Mouse (Mus musculus): Measurements from ENCODE around the gene Cep250.

Cep250 gene

DNA sequence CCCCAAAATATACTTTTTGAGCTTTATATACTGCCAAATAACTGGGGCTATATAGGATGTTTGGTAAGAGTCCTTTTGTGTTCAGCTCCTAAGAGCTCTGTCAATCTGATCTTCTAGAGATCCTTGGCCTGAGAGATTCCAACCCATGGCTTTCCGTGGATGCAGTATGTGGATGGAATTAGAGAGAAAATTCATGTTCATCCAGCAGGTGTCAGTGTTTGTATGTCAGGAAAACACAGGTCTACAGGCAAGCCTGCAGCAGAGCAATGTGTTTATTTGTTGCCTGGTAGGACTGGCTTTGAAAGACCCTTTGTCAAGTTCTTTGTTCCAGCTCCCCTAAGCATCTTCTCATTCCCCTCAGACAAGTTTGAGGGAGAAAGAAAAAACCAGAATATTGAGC lies 6.7 kb downstream of the Cep250 start:
- DNase-seq (ENCODE audit: low spot score), result no peak

- DNase-seq (ENCODE audit: low spot score), result no peak
Measured at GRCm38 (mm10) chr2:155973348-155973747, 17.1 kb downstream of the Cep250 start.

DNA sequence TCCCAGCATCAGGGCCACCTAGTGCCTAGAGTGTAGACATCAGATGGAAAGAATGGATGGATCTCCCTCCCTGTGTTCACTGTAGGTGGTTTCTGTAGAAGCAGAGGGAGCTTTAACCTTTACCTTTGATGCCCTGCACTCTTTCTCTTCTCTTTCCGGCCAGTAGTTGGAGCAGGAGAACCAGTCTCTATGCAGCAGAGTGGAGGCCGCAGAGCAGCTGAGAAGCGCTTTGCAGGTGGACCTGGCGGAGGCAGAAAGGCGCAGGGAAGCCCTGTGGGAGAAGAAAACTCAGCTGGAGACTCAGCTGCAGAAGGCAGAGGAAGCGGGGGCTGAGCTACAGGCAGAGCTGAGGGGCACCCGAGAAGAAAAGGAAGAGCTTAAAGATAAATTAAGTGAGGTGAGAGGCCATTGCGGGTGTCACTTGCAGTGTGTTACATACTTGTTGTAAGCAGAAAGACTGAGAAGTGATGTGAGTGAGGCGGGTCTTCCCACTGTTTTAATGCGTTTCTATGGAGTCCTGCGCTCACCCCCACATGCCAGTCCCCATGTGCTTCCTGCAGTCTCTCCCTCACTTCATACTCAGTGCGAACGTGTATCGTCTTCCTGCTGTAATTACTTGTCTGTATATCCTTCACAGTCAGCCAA lies 18.0 kb downstream of the Cep250 start:
- DNase-seq (ENCODE audit: low spot score), result no peak

DNA sequence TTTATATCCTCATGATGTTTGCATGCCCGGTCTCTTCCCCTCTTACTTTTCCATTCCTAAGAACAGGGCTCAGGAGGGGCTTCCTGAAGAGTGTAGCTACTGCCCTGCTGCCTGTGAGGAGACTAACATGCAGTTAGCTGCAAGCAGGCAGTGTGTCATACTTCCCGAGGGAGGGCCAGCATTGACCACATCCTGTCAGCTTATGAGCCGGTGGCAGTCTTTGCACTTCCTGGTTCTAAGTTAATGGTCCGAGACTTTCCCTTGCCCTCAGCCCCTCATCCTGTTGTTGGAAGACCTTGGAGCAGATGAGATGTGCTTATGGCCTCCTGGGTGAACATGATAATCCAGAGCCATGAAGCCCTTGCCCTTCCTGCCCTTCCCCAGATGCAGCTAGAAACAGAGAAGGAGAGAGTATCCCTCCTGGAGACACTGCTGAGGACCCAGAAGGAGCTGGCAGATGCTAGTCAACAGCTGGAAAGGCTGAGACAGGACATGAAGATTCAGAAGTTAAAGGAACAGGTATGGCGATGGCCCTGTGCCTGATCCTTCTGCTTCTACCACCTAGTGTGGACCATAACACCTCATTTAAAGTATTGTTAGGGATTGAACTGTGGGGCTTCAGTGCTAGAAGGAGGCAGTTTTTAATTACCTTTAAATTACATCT lies 23.2 kb downstream of the Cep250 start:
- peak; percentile 82 for DNase-seq (ENCODE audit: low spot score)

DNA sequence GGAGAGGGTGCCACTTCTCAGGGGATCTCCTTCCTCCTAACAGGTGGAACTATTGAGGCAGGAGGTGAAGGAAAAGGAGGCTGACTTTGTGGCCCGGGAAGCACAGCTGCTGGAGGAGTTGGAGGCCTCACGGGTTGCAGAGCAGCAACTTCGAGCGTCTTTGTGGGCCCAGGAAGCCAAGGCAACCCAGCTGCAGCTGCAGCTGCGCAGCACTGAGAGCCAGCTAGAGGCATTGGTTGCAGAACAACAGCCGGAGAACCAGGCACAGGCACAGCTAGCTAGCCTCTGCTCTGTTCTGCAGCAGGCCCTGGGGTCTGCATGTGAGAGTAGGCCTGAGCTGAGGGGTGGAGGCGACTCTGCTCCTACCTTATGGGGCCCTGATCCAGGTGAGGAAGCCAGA lies 29.5 kb downstream of the Cep250 start:
- no peak for DNase-seq (ENCODE audit: low spot score)

GRCm38 (mm10) chr2:155987131-155987530 lies 30.9 kb downstream of the Cep250 start:
- DNase-seq (ENCODE audit: low spot score), result no peak

DNA sequence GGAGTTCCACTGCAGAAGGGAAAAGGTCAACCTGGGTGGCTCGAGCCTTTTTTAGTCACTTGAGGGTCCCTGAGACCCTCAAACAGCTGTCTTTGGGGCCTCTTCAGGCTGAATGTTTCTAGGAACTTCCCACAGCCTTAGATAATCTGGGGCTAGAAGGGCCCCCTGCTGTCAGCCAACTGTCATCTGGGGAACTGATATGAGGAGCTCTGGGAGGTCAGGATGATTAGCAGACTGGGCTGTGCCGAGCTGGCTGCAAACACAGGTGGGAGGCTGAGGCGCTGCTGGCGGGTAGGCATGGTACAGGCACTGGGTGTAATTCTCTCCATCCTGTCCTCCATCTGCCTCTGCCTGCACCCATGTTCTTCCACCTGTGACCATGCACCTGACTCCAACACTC lies 32.8 kb downstream of the Cep250 start:
- DNase-seq (ENCODE audit: low spot score), result no peak

DNA sequence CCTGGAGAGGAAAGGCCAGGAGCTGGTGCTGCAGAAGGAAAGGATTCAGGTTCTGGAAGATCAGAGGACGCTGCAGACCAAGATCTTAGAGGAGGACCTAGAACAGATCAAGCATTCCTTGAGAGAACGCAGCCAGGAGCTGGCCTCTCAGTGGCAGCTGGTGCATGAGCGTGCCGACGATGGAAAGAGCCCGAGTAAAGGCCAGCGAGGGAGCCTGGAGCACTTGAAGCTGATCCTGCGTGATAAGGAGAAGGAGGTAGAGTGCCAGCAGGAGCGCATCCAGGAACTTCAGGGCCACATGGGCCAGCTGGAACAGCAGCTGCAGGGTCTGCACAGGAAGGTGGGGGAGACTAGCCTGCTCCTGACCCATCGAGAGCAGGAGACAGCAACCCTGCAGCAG lies 34.9 kb downstream of the Cep250 start:
- DNase-seq (ENCODE audit: low spot score), result no peak

- no peak for DNase-seq (ENCODE audit: low spot score)
Measured at GRCm38 (mm10) chr2:155991863-155992321, 35.6 kb downstream of the Cep250 start.

DNA sequence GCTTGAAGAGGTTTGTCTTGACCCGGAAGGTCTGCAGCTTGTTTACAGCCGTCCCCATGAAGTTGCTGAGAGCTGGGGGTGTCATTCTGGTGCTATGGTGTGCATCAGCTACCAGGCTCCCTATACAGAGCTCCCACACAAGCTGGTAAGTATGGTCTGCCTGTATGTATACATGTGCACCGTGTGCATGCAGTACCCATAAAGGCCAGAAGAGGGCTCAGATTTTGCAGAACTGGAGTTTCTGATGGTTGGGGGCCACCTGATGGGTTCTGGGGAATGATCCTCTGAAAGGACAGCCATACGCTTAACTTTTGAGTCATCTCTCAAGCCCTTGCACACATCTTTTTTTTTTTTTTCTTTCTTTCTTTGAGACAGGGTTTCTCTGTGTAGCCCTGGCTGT lies 49.1 kb downstream of the Cep250 start:
- DNase-seq (ENCODE audit: low spot score), result peak; percentile 10

DNA sequence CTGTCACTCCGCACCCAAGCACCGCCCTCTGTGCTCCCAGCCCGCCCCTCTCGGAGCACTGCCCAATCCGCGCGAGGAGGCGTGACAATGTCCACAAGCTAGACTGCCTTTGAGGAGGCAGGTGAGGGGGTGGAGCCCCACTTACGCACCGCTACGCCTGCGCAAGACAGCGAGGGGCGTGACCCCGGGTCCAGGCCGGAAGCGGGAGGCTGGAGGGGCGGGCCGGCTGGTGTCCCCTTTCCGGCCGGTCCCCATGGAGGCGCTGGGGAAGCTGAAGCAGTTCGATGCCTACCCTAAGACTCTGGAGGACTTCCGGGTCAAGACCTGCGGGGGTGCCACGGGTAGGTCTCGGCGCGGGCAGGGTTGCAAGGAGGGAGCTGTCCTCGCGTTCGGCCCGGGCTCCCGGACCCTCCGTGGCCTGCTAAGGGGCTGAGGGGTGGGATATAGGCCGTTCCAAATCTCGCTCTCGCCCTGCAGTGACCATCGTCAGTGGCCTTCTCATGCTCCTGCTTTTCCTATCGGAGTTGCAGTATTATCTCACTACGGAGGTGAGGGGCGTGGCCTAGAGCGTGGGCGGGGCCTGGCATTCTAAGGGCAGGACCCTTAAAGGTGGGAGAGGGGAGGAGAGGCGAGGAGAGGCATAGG lies 51.8 kb downstream of the Cep250 start, which contains the start of the genes 6430550D23Rik and Ergic3:
Gene 6430550D23Rik, minus strand, starts transcription at position 90 of the 645 bp plus-strand sequence.
Gene Ergic3, plus strand, starts transcription at position 158 of the 645 bp plus-strand sequence.
- DNase-seq (ENCODE audit: low spot score), result peak; percentile 99

DNA sequence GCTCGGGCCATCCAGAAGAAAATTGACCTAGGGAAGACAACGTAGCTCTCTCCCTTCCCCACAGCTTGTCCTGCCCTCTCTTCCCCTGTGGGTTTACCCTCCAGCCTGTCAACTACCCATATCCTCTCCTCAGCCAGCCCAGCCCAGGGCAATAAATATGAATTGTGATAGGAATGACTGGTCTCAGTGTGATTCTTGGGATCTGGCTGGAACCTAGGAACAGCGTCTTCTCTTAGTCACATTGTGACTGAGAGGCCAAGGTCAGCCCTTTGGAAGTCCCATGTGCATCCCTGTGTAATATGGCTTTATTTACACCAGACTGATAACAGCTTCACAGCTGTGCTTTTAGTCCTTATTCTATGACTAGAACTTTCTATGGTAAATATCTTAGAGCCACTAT lies 61.8 kb downstream of the Cep250 start:
- DNase-seq (ENCODE audit: low spot score), result no peak

GRCm38 (mm10) chr2:156021219-156021618 lies 65.0 kb downstream of the Cep250 start:
- DNase-seq (ENCODE audit: low spot score), result no peak

DNA sequence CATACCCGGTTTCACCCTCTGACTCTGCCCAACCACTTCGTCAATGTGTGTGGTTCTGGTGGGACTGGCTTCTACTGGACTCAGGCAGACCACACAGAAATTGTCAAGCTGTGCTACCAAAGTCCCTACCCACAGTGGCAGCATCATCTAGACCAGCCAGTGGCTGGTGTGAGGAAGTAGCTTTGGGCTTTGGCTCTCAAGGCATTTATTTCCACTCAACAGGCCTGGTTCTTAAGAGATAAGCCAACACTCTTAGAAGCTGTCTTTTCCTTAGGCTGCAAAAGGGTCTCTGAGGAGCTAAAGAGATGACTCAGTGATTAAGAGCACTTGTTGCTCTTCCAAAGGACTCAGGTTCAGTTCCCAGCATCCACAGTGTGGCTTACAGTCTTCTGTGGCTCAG lies 65.5 kb downstream of the Cep250 start:
- no peak for DNase-seq (ENCODE audit: low spot score)

DNA sequence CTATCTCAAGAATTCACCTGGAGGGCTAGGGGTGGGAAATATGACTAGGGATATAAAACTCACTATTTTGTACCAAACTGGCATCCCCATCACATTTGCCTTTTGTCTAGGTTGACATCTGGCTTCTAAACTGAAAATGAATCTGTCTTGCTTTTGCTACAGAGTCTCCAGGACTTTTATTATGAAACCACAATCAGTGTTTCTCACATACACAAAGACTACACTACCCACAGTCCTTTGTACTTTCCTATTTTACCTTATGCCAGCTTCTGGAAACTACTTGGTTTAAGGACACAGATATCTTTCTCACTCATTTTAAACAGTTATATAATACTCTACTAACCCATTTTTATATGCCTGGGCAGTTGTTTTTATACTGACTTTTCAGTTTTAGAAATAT lies 69.2 kb downstream of the Cep250 start:
- DNase-seq (ENCODE audit: low spot score), result no peak

- DNase-seq (ENCODE audit: low spot score), result no peak
Measured at GRCm38 (mm10) chr2:156039390-156039789, 83.1 kb downstream of the Cep250 start.

DNA sequence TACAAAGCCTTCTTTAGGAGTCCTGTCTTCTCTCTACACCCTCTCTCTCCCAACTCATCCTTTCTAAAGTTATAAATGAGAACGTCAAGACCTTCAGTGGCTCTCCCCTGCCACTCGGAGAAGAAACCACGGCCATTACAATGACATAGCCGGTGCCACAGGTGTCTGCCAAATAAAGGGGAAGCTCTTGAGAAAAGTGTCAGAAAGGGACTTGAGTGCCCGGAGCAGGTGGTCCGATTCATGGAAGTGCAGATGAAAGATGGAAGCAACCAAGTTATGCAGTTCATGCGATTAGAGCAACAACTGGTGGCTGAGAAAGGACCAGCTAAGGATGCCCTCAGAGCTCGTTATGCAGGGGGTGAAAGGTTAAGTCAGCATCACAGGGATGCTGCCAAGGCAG lies 86.6 kb downstream of the Cep250 start:
- DNase-seq (ENCODE audit: low spot score), result no peak

DNA sequence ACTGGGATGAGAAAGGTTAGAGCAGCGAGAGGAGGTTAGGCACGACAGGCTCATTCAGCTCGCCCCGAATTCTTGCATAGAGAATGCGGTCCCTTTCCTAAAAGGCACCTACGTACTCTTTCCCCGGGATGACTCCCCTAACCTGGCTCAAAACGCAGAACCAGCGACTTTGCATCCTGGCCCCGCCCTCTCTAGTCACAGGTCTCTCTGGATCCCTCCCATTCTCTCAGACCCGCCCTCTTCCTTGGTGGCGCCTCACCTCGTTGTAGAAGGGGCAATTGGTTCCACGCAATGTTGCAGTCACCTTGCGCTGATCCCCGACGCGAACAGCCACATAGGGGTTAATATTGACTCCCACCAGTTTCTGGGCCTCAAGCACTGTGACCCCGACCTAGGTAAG lies 91.7 kb downstream of the Cep250 start:
- peak; percentile 18 for DNase-seq (ENCODE audit: low spot score)
